Comparison of ENCODE assay signal across 11 mouse cellular contexts in genomic region chr11:108271305-108271704, GRCm38 (mm10).
DNase-seq lines count a peak whose midpoint lies in the region; ATAC-seq and TF ChIP-seq lines count a peak whose summit lies in the region.
"Had no signal": no experiment of that assay in that cellular context is flagged by ENCODE, and none has a peak within 500 bp of the region (broad histone marks: within the 10 kb centered on the region; RNA-seq: fewer than 3 reads in every experiment).

No protein-coding gene starts in this region.

- H3K9ac ChIP-seq in CH12.LX (ENCODE audit: insufficient read depth, low read depth): no peak overlapping the region
- H3K9ac ChIP-seq in hindbrain, postnatal 0 days (replicated peaks; ENCODE audit: low read length): no peak overlapping the region
- H3K9ac ChIP-seq: hindbrain, embryonic 14.5 days; limb, embryonic 13.5 days had no signal

- TF ChIP-seq CTCF in CH12.LX (conservative IDR thresholded peaks at IDR 0.05 in 1 of 2, IDR thresholded peaks at IDR 0.05 in 1 of 2; ENCODE audit: low read depth in 2 of 2, low read length in 2 of 2): no peak
- no peak for TF ChIP-seq CTCF in hindbrain, postnatal 0 days (IDR thresholded peaks at IDR 0.05; ENCODE audit: low read depth)

- TF ChIP-seq RAD21 in CH12.LX (IDR thresholded peaks at IDR 0.05; ENCODE audit: low read depth, low read length): no peak

- 55% methylated on average over 8 of the region's 8 CpGs for WGBS in forebrain, embryonic 10.5 days
- WGBS in hindbrain, postnatal 0 days: 61% methylated on average over 8 of the region's 8 CpGs
- WGBS in hindbrain, embryonic 10.5 days: 56% methylated on average over 8 of the region's 8 CpGs

- no peak for TF ChIP-seq POLR2A in CH12.LX (IDR thresholded peaks at IDR 0.05; ENCODE audit: low read depth, low read length)

- DNase-seq in CH12.LX (ENCODE audit: extremely low read depth): peak; percentile 65
- DNase-seq in kidney, postnatal 25 days: peak; percentile 57 to 68
- DNase-seq in splenic B cell, adult 2 months (ENCODE audit: low read depth, low spot score): peak; percentile 22
- no peak for DNase-seq in forebrain, embryonic 10.5 days (ENCODE audit: extremely low spot score, low spot score)
- DNase-seq in hindbrain, postnatal 0 days (ENCODE audit: low spot score): no peak
- DNase-seq in hindbrain, embryonic 10.5 days (ENCODE audit: low spot score): no peak
- DNase-seq: gastrocnemius, postnatal 10 days had no signal

- no peaks in the 10 kb centered on the region for H3K9me3 ChIP-seq in CH12.LX (replicated peaks; ENCODE audit: low read length)
- no peaks in the 10 kb centered on the region for H3K9me3 ChIP-seq in forebrain, embryonic 10.5 days
- H3K9me3 ChIP-seq in hindbrain, postnatal 0 days (ENCODE audit: low read length): no peaks in the 10 kb centered on the region
- H3K9me3 ChIP-seq in hindbrain, embryonic 10.5 days: no peaks in the 10 kb centered on the region
- H3K9me3 ChIP-seq: limb, embryonic 13.5 days had no signal

- H3K27ac ChIP-seq in CH12.LX (ENCODE audit: insufficient read depth, low read depth): no peak overlapping the region
- no peak overlapping the region for H3K27ac ChIP-seq in forebrain, embryonic 10.5 days
- no peak overlapping the region for H3K27ac ChIP-seq in hindbrain, postnatal 0 days
- no peak overlapping the region for H3K27ac ChIP-seq in hindbrain, embryonic 10.5 days
- H3K27ac ChIP-seq: hindbrain, embryonic 14.5 days; limb, embryonic 13.5 days had no signal

- dilution Hi-C loops in CH12.LX (cut with MboI; ENCODE audit: extremely low pct_ligation_motif_present, extremely low pct_unique_long_range_greater_than_20kb, low sequenced_read_pairs): no loop called here

- H3K27me3 ChIP-seq in CH12.LX (replicated peaks): no peaks in the 10 kb centered on the region
- no peaks in the 10 kb centered on the region for H3K27me3 ChIP-seq in splenic B cell, adult 2 months (ENCODE audit: control insufficient read depth, insufficient read depth, low read length, poor library complexity, severe bottlenecking)
- peaks cover 37% of the 10 kb centered on the region for H3K27me3 ChIP-seq in forebrain, embryonic 10.5 days (ENCODE audit: poor library complexity, severe bottlenecking)
- no peaks in the 10 kb centered on the region for H3K27me3 ChIP-seq in hindbrain, postnatal 0 days (ENCODE audit: insufficient read depth, low read length)
- H3K27me3 ChIP-seq in hindbrain, embryonic 10.5 days (ENCODE audit: insufficient read depth, poor library complexity, severe bottlenecking): peaks cover 20% of the 10 kb centered on the region
- H3K27me3 ChIP-seq: limb, embryonic 13.5 days had no signal

- H3K79me2 ChIP-seq in CH12.LX (replicated peaks; ENCODE audit: control insufficient read depth, extremely low read depth, insufficient read depth, poor library complexity, severe bottlenecking): peaks cover 22% of the 10 kb centered on the region

- peaks cover 45 to 98% of the 10 kb centered on the region in 2 experiments for H3K4me1 ChIP-seq in CH12.LX (ENCODE audit: control insufficient read depth in 1 of 2, insufficient read depth in 2 of 2)
- H3K4me1 ChIP-seq in forebrain, embryonic 10.5 days: peaks cover 41% of the 10 kb centered on the region
- H3K4me1 ChIP-seq in hindbrain, postnatal 0 days (ENCODE audit: insufficient read depth, low read length): peaks cover 19% of the 10 kb centered on the region
- peaks cover 46% of the 10 kb centered on the region for H3K4me1 ChIP-seq in hindbrain, embryonic 10.5 days (replicated peaks)

- no peak for TF ChIP-seq EP300 in CH12.LX (IDR thresholded peaks at IDR 0.05; ENCODE audit: low read length)

- H3K4me2 ChIP-seq in CH12.LX (ENCODE audit: insufficient read depth, low read depth, poor library complexity, severe bottlenecking): 0 out of 2 replicates have a peak overlapping the region, but pooled peaks have one; percentile 4
- H3K4me2 ChIP-seq in hindbrain, postnatal 0 days (ENCODE audit: low read depth, low read length): no peak overlapping the region
- H3K4me2 ChIP-seq: hindbrain, embryonic 14.5 days; limb, embryonic 13.5 days had no signal

- peak; percentile 47 for ATAC-seq in activated CD4-positive, CD25-positive, alpha-beta regulatory T cell, adult 4 months
- no peak for ATAC-seq in hindbrain, postnatal 0 days
- ATAC-seq: midbrain, embryonic 16.5 days had no signal

- in situ Hi-C loops in CH12.LX (cut with MboI; ENCODE audit: low pct_ligation_motif_present, low pct_unique_long_range_greater_than_20kb, low sequenced_read_pairs): no loop called here

- no peak overlapping the region for H3K4me3 ChIP-seq in CH12.LX (replicated peaks in 1 of 3; ENCODE audit: low read depth in 2 of 3, low read length in 2 of 3, poor library complexity in 1 of 3)
- no peak overlapping the region for H3K4me3 ChIP-seq in forebrain, embryonic 10.5 days
- no peak overlapping the region for H3K4me3 ChIP-seq in hindbrain, postnatal 0 days (ENCODE audit: low read length)
- H3K4me3 ChIP-seq in hindbrain, embryonic 10.5 days: no peak overlapping the region
- H3K4me3 ChIP-seq: limb, embryonic 13.5 days had no signal

- peaks cover 4 to 34% of the 10 kb centered on the region in 2 experiments for H3K36me3 ChIP-seq in CH12.LX (replicated peaks in 1 of 2; ENCODE audit: control insufficient read depth in 1 of 2, insufficient read depth in 1 of 2, low read length in 1 of 2)
- H3K36me3 ChIP-seq in splenic B cell, adult 2 months (ENCODE audit: control insufficient read depth, insufficient read depth, low read length, poor library complexity, severe bottlenecking): no peaks in the 10 kb centered on the region
- no peaks in the 10 kb centered on the region for H3K36me3 ChIP-seq in forebrain, embryonic 10.5 days (replicated peaks)
- no peaks in the 10 kb centered on the region for H3K36me3 ChIP-seq in hindbrain, postnatal 0 days (ENCODE audit: insufficient read depth, low read length)
- H3K36me3 ChIP-seq in hindbrain, embryonic 10.5 days: no peaks in the 10 kb centered on the region
- H3K36me3 ChIP-seq: limb, embryonic 13.5 days had no signal

TF ChIP-seq in CH12.LX, 34 proteins besides CTCF, POLR2A, EP300 and RAD21:
- TF ChIP-seq CHD1 (IDR thresholded peaks at IDR 0.05; ENCODE audit: low read depth, low read length): no peak
- no peak for TF ChIP-seq CHD2 (IDR thresholded peaks at IDR 0.05; ENCODE audit: low read length)
- no peak for TF ChIP-seq HCFC1 (IDR thresholded peaks at IDR 0.05; ENCODE audit: low read depth, low read length)
- TF ChIP-seq RCOR1 (conservative IDR thresholded peaks at IDR 0.05; ENCODE audit: low read depth, low read length): no peak
- TF ChIP-seq BHLHE40 (IDR thresholded peaks at IDR 0.05; ENCODE audit: low read depth, low read length): peak; percentile 81
- TF ChIP-seq MAX (IDR thresholded peaks at IDR 0.05; ENCODE audit: low read length): 0 out of 2 replicates have a peak, but pooled peaks have one; percentile 55
- 0 out of 2 replicates have a peak, but pooled peaks have one; percentile 13 for TF ChIP-seq TCF12 (IDR thresholded peaks at IDR 0.05; ENCODE audit: low read depth, low read length)
- TF ChIP-seq USF2 (conservative IDR thresholded peaks at IDR 0.05; ENCODE audit: low read depth, low read length): peak; percentile 84
- TF ChIP-seq USF1 (IDR thresholded peaks at IDR 0.05; ENCODE audit: low read depth, low read length): peak; percentile 84
- no peak for TF ChIP-seq TBP (conservative IDR thresholded peaks at IDR 0.05; ENCODE audit: low read depth, low read length)
- TF ChIP-seq GABPA (IDR thresholded peaks at IDR 0.05; ENCODE audit: insufficient replicate concordance, low read depth, low read length): no peak
- no peak for TF ChIP-seq KAT2A (IDR thresholded peaks at IDR 0.05; ENCODE audit: insufficient replicate concordance, low read length)

Comparison
In these comparisons a context has a peak if more than half of its experiments do, and no peak if none do; other contexts are left out.
1. DNase-seq: peak in CH12.LX (single experiment), kidney, postnatal 25 days (2 of 2) and splenic B cell, adult 2 months (single experiment); none in forebrain, embryonic 10.5 days (single experiment), hindbrain, postnatal 0 days (single experiment) and hindbrain, embryonic 10.5 days (single experiment).